Mouse (Mus musculus) lung, adult 18-20 months (tissue): ENCODE measurements around the gene Dnajc8.
A peak's percentile ranks its signal among the peaks of the same experiment; 100 is the strongest.
"Not testable (repeated sequence)": the region's sequence is repeated elsewhere in the genome, so short reads cannot be mapped to it uniquely, and the experiment has no call there.

Experiments used
- DNase-seq, 2 experiments: peaks; one replicate each; pipeline ENCODE4 v3.0.0; 2022; ENCODE audit warnings: mixed read lengths in 2 of 2

Dnajc8 gene

GRCm38 (mm10) chr4:132569115-132569514 is 33.8 kb downstream of the Dnajc8 start:
- no peak for DNase-seq

DNA sequence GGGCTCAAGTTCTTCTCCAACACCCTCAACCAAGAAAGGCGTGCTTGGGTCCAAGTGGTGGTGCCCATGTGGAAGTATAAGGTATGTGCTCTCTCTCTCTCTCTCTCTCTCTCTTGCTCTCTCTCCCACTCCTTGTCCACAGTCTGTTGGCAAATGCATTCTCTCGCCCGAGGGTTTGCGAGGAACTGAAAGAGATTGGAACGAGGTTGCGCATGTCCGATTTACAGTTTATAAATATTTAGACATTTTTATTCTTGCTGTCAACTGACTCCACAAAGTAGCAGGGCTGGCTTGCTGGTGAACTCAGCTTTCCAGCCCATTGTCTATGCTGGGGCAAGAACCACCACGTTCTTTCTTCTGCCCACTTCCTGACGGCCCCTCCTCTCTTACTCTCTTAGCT is 35.8 kb downstream of the Dnajc8 start:
- DNase-seq: peak in 1 of 2 experiments; percentile 23

- DNase-seq: no peak
Observed at GRCm38 (mm10) chr4:132573327-132573726, 38.0 kb downstream of the Dnajc8 start.

GRCm38 (mm10) chr4:132574809-132575347 is 39.5 kb downstream of the Dnajc8 start:
- DNase-seq: no peak

DNA sequence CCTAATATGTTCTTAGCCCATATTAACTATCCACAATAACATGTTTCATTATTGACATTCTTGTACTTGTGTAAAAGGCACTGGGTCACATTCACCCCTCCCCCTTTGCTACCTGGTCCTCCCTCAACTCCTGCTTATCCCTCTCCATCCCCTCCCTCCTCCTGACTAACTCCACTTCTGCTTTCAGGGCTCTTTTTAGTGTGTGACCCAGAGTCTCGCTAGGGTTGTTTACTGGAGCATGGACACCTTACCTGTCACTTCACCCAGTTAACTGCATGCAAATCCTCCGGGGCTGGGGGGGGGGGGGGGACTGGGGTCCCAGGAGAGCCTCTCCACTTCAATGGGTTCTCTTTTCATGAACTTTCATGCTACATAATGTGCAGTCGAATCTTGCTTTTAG is 48.4 kb downstream of the Dnajc8 start:
- DNase-seq: no peak

DNA sequence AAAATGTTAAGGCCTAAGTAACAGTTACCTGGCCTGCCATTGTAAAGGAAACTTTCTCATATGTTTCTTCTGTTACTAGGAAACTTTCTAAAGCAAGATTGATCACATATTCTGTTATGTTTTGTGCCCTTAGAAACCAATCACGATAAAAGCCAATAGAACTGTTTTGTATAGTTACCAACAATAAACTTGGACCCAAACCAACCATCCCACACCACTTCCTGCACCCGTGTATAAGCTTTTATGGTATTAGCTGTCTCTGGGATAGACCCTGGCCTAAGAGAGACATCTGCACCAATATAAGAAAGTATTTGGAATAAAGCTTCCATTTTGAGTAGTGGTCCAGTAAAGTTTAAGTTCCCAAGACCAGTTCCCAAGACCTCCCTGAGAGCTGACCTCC is 49.6 kb downstream of the Dnajc8 start:
- no peak for DNase-seq

- DNase-seq: no peak
Observed at GRCm38 (mm10) chr4:132586282-132586681, 50.9 kb downstream of the Dnajc8 start.

DNA sequence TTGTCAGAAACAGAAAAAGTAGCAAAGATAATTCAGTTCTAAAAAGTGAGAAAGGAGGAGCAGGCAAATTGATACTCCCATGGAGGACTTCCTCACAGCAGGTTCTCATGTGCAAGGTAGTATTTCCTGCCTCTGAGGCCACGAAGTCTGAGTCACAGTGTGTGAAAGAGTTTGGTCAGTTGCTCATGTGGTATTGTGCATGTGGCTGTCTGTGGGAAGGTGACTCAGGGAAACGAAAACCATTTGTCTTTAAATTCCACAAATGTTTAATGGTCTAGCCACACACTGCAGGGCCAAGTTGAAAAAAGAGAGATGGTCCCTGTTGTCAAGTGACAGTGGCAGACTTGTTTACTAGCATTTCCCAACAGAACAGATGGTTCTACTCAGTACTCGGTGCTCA is 53.2 kb downstream of the Dnajc8 start:
- no peak for DNase-seq

GRCm38 (mm10) chr4:132590642-132591041 is 55.3 kb downstream of the Dnajc8 start:
- DNase-seq: no peak

GRCm38 (mm10) chr4:132592958-132593357 is 57.6 kb downstream of the Dnajc8 start:
- peak; percentile 45 to 60 for DNase-seq

DNA sequence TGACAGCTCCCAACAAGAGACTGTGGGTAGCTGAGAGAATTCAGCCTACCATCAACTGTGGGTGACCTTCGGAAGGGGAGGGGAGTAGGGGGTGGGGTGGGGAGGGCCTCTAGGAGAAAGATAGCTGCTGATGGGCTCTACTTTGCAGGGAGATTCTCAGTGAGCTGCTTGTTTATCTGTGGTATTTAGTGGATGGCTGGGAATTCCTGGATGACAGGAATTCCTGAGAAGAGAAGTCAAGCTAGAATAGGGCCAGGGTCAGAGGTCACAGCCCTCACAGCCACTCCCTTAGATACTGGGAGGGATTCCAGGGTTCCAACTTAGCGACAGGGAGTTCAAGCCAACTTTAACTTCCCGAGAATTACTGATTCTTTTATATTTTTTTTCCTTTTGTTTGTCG is 58.8 kb downstream of the Dnajc8 start:
- no peak for DNase-seq

DNA sequence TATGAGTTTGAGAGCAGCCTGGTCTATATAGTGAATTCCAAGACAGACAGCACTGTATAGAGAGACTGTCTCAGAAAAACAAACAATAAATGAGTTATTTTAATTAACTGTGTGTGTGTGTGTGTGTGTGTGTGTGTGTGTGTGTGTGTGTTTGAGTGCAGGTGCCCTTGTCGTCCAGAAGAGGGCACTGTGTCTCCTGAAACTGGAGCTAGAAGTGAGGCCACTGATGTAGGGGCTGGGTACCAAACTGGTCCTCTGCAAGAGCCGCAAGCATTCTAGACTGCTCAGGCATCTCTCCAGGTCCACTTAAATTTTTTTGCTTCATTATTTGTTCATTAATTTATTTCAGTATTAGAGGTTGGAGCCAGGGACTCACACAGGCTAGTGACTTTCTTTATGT is 63.5 kb downstream of the Dnajc8 start:
- no peak for DNase-seq

DNA sequence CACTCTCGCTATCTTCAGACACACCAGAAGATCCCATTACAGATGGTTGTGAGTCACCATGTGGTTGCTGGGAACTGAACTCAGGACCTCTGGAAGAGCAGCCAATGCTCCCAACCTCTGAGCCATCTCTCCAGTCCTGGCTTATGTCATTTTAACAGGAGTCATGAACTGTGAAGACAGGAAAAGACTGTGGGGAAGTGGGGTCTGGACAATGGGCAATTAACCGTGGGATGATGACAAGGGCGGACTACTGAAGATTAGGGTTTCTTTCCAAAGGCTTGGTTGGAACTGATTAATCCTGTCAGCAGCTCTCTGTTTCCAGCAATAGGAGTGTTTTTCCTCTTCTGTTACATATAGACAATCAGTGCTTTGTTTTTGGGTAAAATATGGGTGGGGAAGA is 64.4 kb downstream of the Dnajc8 start:
- no peak for DNase-seq

- peak in 1 of 2 experiments; percentile 26 for DNase-seq
Observed at GRCm38 (mm10) chr4:132600465-132600864, 65.1 kb downstream of the Dnajc8 start.

GRCm38 (mm10) chr4:132601242-132601641 is 65.9 kb downstream of the Dnajc8 start:
- DNase-seq: not testable (repeated sequence)
